Mouse (Mus musculus): ENCODE results near the gene Ckm.

The Ckm gene

GRCm38 (mm10) chr7:19466602-19467145, 62.1 kb downstream of the Ckm start:
- DNase-seq (ENCODE audit: low read depth, low spot score): no peak

GRCm38 (mm10) chr7:19467638-19468037, 63.1 kb downstream of the Ckm start:
- no peak for DNase-seq (ENCODE audit: low read depth, low spot score)

- DNase-seq (ENCODE audit: low read depth, low spot score): no peak
Measured at GRCm38 (mm10) chr7:19468279-19468678, 63.7 kb downstream of the Ckm start.

- no peak for DNase-seq (ENCODE audit: low read depth, low spot score)
Measured at GRCm38 (mm10) chr7:19469404-19469803, 64.8 kb downstream of the Ckm start.

DNA sequence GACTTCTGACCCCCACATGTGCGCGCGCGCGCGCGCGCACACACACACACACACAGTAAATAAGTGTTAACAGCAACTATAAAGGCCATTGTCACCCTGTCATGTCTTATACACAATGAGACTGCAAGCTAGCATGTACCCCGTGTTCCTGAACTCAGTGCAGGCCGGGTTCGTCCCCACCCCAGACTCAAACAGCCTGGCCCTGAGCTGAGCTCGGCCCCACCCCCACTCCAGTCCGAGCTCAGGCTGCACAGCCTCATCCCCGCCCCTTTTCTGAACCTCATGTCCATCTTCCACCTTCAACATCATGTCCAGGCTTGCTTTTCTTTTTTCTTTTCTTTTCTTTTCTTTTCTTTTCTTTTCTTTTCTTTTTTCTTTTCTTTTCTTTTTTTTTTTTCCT, 65.7 kb downstream of the Ckm start:
- DNase-seq (ENCODE audit: low read depth, low spot score): no peak

- no peak for DNase-seq (ENCODE audit: low read depth, low spot score)
Measured at GRCm38 (mm10) chr7:19472403-19472802, 67.8 kb downstream of the Ckm start.

Measured in retina, adult 2 months (tissue).